ENCODE assay signal across 8 mouse cellular contexts in genomic region chr1:88639432-88640281, GRCm38 (mm10).
DNase-seq lines count a peak whose midpoint lies in the region; ATAC-seq lines count a peak whose summit lies in the region.

No protein-coding gene starts in this region.

- peaks cover 2% of the 10 kb centered on the region; the same call in 1 of the 2 replicates for H3K4me1 ChIP-seq in hindbrain, embryonic 11.5 days (replicated peaks; ENCODE audit: control insufficient read depth, insufficient read depth, low read length)
- peaks cover 20% of the 10 kb centered on the region for H3K4me1 ChIP-seq in hindbrain, embryonic 12.5 days

- H3K9ac ChIP-seq in hindbrain, embryonic 11.5 days (ENCODE audit: low read depth, low read length) = 0 out of 2 replicates have a peak overlapping the region, but pooled peaks have one; percentile 4
- H3K9ac ChIP-seq in hindbrain, embryonic 12.5 days = no peak overlapping the region

- no peak for DNase-seq in hindbrain, embryonic 11.5 days (ENCODE audit: low spot score)
- peak; percentile 43 to 57 for DNase-seq in adrenal gland, postnatal 36 days
- DNase-seq in kidney, adult 8-10 months = peak; percentile 16 to 21
- DNase-seq in naive thymus-derived CD4-positive, alpha-beta T cell, adult 2 months (ENCODE audit: low read depth) = peak; percentile 48
- DNase-seq in frontal cortex, adult 2 months (ENCODE audit: extremely low spot score in 1 of 2, low spot score in 1 of 2) = no peak
- no peak for DNase-seq in layer of hippocampus, adult 11-12 months (ENCODE audit: low spot score)
- DNase-seq in right cerebral cortex, postnatal 4 days = no peak

- no peaks in the 10 kb centered on the region for H3K27me3 ChIP-seq in hindbrain, embryonic 11.5 days (ENCODE audit: control insufficient read depth, insufficient read depth, low read length)
- H3K27me3 ChIP-seq in hindbrain, embryonic 12.5 days = 0 out of 2 replicates have a peak, but pooled peaks cover 3% of the 10 kb centered on the region

- no peak overlapping the region for H3K4me2 ChIP-seq in hindbrain, embryonic 11.5 days (replicated peaks; ENCODE audit: low read depth, low read length)
- H3K4me2 ChIP-seq in hindbrain, embryonic 12.5 days (replicated peaks) = no peak overlapping the region

- no peaks in the 10 kb centered on the region for H3K36me3 ChIP-seq in hindbrain, embryonic 11.5 days (ENCODE audit: control insufficient read depth, insufficient read depth, low read length)
- no peaks in the 10 kb centered on the region for H3K36me3 ChIP-seq in hindbrain, embryonic 12.5 days

- no peak overlapping the region for H3K27ac ChIP-seq in hindbrain, embryonic 11.5 days (ENCODE audit: low read depth, low read length)
- H3K27ac ChIP-seq in hindbrain, embryonic 12.5 days = no peak overlapping the region; the same call in 1 of the 2 replicates

- no peaks in the 10 kb centered on the region for H3K9me3 ChIP-seq in hindbrain, embryonic 11.5 days (ENCODE audit: control insufficient read depth, low read length)
- no peaks in the 10 kb centered on the region for H3K9me3 ChIP-seq in hindbrain, embryonic 12.5 days (replicated peaks)

- no peak for ATAC-seq in hindbrain, embryonic 11.5 days (ENCODE audit: low FRiP score)
- no peak for ATAC-seq in hindbrain, embryonic 12.5 days (ENCODE audit: low FRiP score)

- H3K4me3 ChIP-seq in hindbrain, embryonic 11.5 days (ENCODE audit: low read depth, low read length) = no peak overlapping the region
- H3K4me3 ChIP-seq in hindbrain, embryonic 12.5 days = no peak overlapping the region

- WGBS in hindbrain, embryonic 11.5 days = 19% methylated on average over 10 of the region's 10 CpGs
- WGBS in hindbrain, embryonic 12.5 days = 24% methylated on average over 10 of the region's 10 CpGs

Comparison
In these comparisons a context has a peak if more than half of its experiments do, and no peak if none do; other contexts are left out.
1. DNase-seq: peak in adrenal gland, postnatal 36 days (2 of 2), kidney, adult 8-10 months (2 of 2) and naive thymus-derived CD4-positive, alpha-beta T cell, adult 2 months (single experiment); none in hindbrain, embryonic 11.5 days (single experiment), frontal cortex, adult 2 months (0 of 2), layer of hippocampus, adult 11-12 months (single experiment) and right cerebral cortex, postnatal 4 days (single experiment).